In the genomic region with DNA sequence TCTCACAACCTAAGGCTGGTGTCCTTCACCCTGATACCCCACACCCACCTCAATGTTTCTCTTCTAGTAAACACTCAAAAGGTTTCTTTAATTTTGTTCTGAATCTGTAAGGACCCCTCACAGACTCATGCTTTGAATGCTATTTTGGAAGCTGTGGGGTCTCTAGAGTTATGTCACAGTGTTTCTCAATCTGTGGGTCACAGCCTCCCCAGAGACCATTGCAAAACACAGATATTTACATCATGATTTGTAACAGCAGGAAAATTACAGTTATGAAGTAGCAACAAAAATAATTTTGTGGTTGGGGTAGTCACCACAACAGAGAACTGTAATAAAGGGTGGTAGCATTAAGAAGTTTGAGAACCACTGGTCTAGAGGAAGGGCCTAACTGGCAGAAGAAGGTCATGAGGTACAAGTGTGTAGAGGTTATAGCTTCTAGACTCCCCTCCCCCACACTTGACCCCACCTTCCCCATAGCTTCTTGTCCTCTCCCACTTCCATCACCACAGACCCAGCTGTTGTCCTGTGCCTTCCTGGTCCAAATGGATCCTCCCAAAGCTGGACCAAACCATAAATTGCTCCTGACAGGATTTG, we compare ENCODE assay signal across 35 mouse cellular contexts. TPM values are rescaled to one million over a fixed set of nuclear protein-coding genes. Genes with fewer than 3 reads are reported as not detected.
DNase-seq lines count a peak whose midpoint lies in the region; ATAC-seq and TF ChIP-seq lines count a peak whose summit lies in the region.
"Had no signal": no experiment of that assay in that cellular context is flagged by ENCODE, and none has a peak within 500 bp of the region (broad histone marks: within the 10 kb centered on the region; RNA-seq: fewer than 3 reads in every experiment).

No protein-coding gene starts in this region.

- no peaks in the 10 kb centered on the region for H3K9me3 ChIP-seq in heart, embryonic 16.5 days (replicated peaks; ENCODE audit: control insufficient read depth, low read length)
- H3K9me3 ChIP-seq: embryonic facial prominence, embryonic 10.5 days; embryonic facial prominence, embryonic 13.5 days; forebrain, embryonic 13.5 days; heart, embryonic 13.5 days had no signal

- no peaks in the 10 kb centered on the region for H3K27me3 ChIP-seq in heart, embryonic 16.5 days (ENCODE audit: control insufficient read depth, insufficient read depth, low read length)
- H3K27me3 ChIP-seq in myocyte (ENCODE audit: control insufficient read depth, insufficient read depth, insufficient read length), result peaks cover 15% of the 10 kb centered on the region
- H3K27me3 ChIP-seq: embryonic facial prominence, embryonic 13.5 days; forebrain, embryonic 13.5 days; heart, embryonic 13.5 days had no signal

- H3K9ac ChIP-seq in heart, embryonic 16.5 days (ENCODE audit: low read length), result no peak overlapping the region
- H3K9ac ChIP-seq: embryonic facial prominence, embryonic 13.5 days; forebrain, embryonic 13.5 days; heart, embryonic 13.5 days; hindbrain, embryonic 14.5 days had no signal

- H3K27ac ChIP-seq in gastrocnemius, adult 2 months, result peak overlapping the region; percentile 92
- no peak overlapping the region for H3K27ac ChIP-seq in heart, embryonic 16.5 days (ENCODE audit: low read length)
- H3K27ac ChIP-seq: embryonic facial prominence, embryonic 10.5 days; embryonic facial prominence, embryonic 13.5 days; forebrain, embryonic 13.5 days; heart, embryonic 13.5 days; hindbrain, embryonic 14.5 days; hindbrain, postnatal 0 days had no signal

- no peak for TF ChIP-seq CTCF in gastrocnemius, adult 2 months (IDR thresholded peaks at IDR 0.05)

- no peaks in the 10 kb centered on the region for H3K79me2 ChIP-seq in myocyte (ENCODE audit: control insufficient read depth, insufficient read depth)

- peak overlapping the region; percentile 80 for H3K4me3 ChIP-seq in gastrocnemius, adult 2 months
- no peak overlapping the region for H3K4me3 ChIP-seq in heart, embryonic 16.5 days (ENCODE audit: low read length)
- no peak overlapping the region for H3K4me3 ChIP-seq in myocyte
- H3K4me3 ChIP-seq: embryonic facial prominence, embryonic 10.5 days; embryonic facial prominence, embryonic 13.5 days; erythroblast, embryonic 14.5 days; forebrain, embryonic 13.5 days; heart, embryonic 13.5 days had no signal

- DNase-seq in gastrocnemius, adult 2 months, result no peak
- no peak for DNase-seq in gastrocnemius, postnatal 36 days
- no peak for DNase-seq in heart, postnatal 14 days
- no peak for DNase-seq in lung, postnatal 14 days
- DNase-seq in frontal cortex, postnatal 10 days (ENCODE audit: low spot score in 2 of 2), result no peak
- DNase-seq: adrenal gland, adult 2 months; adrenal gland, postnatal 14 days; cerebellum, adult 11 months; cerebellum, adult 2 months; cerebellum, adult 9-11 months; cerebellum, postnatal 25 days; embryo, embryonic 11 days; gastrocnemius, postnatal 25 days; heart, adult 11 months; heart, postnatal 36 days; kidney, adult 18-20 months had no signal

- ATAC-seq in heart, embryonic 16.5 days (replicated peaks; ENCODE audit: extremely low read depth, insufficient read depth, low FRiP score), result no peak
- ATAC-seq in granulocyte monocyte progenitor cell, adult 5-6 weeks (replicated peaks; ENCODE audit: poor library complexity, severe bottlenecking), result peak; percentile 82
- ATAC-seq: CD4-positive, CD25-positive, alpha-beta regulatory T cell, adult 4 months; forebrain, embryonic 13.5 days; forebrain, embryonic 16.5 days; hindbrain, postnatal 0 days; inflammation-experienced regulatory T-cells, adult 6 months; intestine, embryonic 16.5 days had no signal

- peak overlapping the region; percentile 48 for H3K4me2 ChIP-seq in heart, embryonic 16.5 days (ENCODE audit: low read depth, low read length)
- peak overlapping the region; percentile 64 for H3K4me2 ChIP-seq in myocyte (ENCODE audit: low read depth)
- H3K4me2 ChIP-seq: embryonic facial prominence, embryonic 13.5 days; forebrain, embryonic 13.5 days; heart, embryonic 13.5 days; hindbrain, embryonic 14.5 days had no signal

- H3ac ChIP-seq in myocyte (ENCODE audit: control insufficient read depth, insufficient read length), result no peak overlapping the region

- TF ChIP-seq POLR2A in myocyte (IDR thresholded peaks at IDR 0.05; ENCODE audit: insufficient read length, low read depth), result no peak

- peaks cover 14% of the 10 kb centered on the region for H3K4me1 ChIP-seq in heart, embryonic 16.5 days (ENCODE audit: control insufficient read depth, insufficient read depth, low read length)
- H3K4me1 ChIP-seq: embryonic facial prominence, embryonic 10.5 days; forebrain, embryonic 13.5 days had no signal

- no peaks in the 10 kb centered on the region for H3K36me3 ChIP-seq in heart, embryonic 16.5 days (ENCODE audit: control insufficient read depth, insufficient read depth)
- no peaks in the 10 kb centered on the region for H3K36me3 ChIP-seq in myocyte (ENCODE audit: control insufficient read depth, insufficient read depth)
- H3K36me3 ChIP-seq: embryonic facial prominence, embryonic 10.5 days; embryonic facial prominence, embryonic 13.5 days; heart, embryonic 13.5 days had no signal

- intact Hi-C loops in gastrocnemius, adult 2 months (cut with DNase I), result no loop called here
- intact Hi-C loops in gastrocnemius, postnatal 36 days (cut with DNase I), result no loop called here
- intact Hi-C loops in heart, postnatal 14 days (cut with DNase I), result no loop called here

TF ChIP-seq in myocyte, 11 proteins besides CTCF, POLR2A, EP300 and RAD21:
- TF ChIP-seq MYOD1 (IDR thresholded peaks at IDR 0.05; ENCODE audit: control insufficient read depth in 1 of 3, insufficient read length in 2 of 3, low read depth in 2 of 3) (peak in 1 of 3 experiments; percentile 61), TCF3 (IDR thresholded peaks at IDR 0.05; ENCODE audit: insufficient read length, low read depth) (no peak), TCF12 (IDR thresholded peaks at IDR 0.05; ENCODE audit: insufficient read depth, poor library complexity, severe bottlenecking) (no peak), MYOG (IDR thresholded peaks at IDR 0.05; ENCODE audit: control insufficient read depth in 1 of 3, insufficient read depth in 1 of 3, insufficient read length in 2 of 3, low read depth in 2 of 3) (peak in 1 of 3 experiments; percentile 37), CEBPB (IDR thresholded peaks at IDR 0.05; ENCODE audit: insufficient read depth, poor library complexity, severe bottlenecking) (no peak), REST (IDR thresholded peaks at IDR 0.05; ENCODE audit: insufficient read depth, insufficient read length) (no peak), E2F4 (IDR thresholded peaks at IDR 0.05; ENCODE audit: insufficient read depth) (no peak), SRF (IDR thresholded peaks at IDR 0.05; ENCODE audit: control insufficient read depth, insufficient read length, low read depth) (no peak), USF1 (IDR thresholded peaks at IDR 0.05; ENCODE audit: low read depth) (no peak), MAX (IDR thresholded peaks at IDR 0.05; ENCODE audit: low read depth) (no peak), POLR2AphosphoS2 (IDR thresholded peaks at IDR 0.05; ENCODE audit: insufficient read length, low read depth) (no peak)

RNA-seq across cellular contexts. Expression of gene Dhrs7c, which starts 2.2 kb away (rescaled TPM):
- 100 to 1,000 TPM; 338 to 397 TPM for total RNA-seq in gastrocnemius, adult 2 months (2021)
- 100 to 1,000 TPM; 353 to 437 TPM for total RNA-seq in gastrocnemius, postnatal 36 days (2021)
- polyA plus RNA-seq in heart, embryonic 16.5 days (2015; fragmentation: Nextera tagmentation; extraction: Ambion mirVana), result 23.3 and 29.9 TPM in 2 replicates
- 100 to 1,000 TPM; 256 to 271 TPM for total RNA-seq in heart, postnatal 14 days (2021)
- total RNA-seq in granulocyte monocyte progenitor cell, adult 5-6 weeks (2014; fragmentation: Nextera tagmentation), result 1.7 and 4.7 TPM in 2 replicates
- total RNA-seq in granulocyte monocyte progenitor cell, adult 5-6 weeks (2017), result not detected in 2 replicates
- 112 TPM for polyA plus RNA-seq in myocyte (2012; fragmentation: generic; extraction: Trizol)
- total RNA-seq: adrenal gland, adult 2 months; adrenal gland, postnatal 14 days; MEL had no signal
- polyA plus RNA-seq: adrenal gland, adult 2 months; CD4-positive, CD25-positive, alpha-beta regulatory T cell, adult 4 months; cerebellum, adult 2 months; embryonic facial prominence, embryonic 10.5 days; erythroblast, embryonic 14.5 days; forebrain, embryonic 13.5 days; forebrain, embryonic 16.5 days; hindbrain, embryonic 11.5 days; hindbrain, embryonic 14.5 days; inflammation-experienced regulatory T-cells, adult 6 months had no signal

RNA-seq across cellular contexts. Expression of gene Gsg1l2, which starts 25.8 kb away (rescaled TPM):
- total RNA-seq in gastrocnemius, adult 2 months (2021), result not detected
- not detected for total RNA-seq in gastrocnemius, postnatal 36 days (2021)
- not detected in 2 replicates for polyA plus RNA-seq in heart, embryonic 16.5 days (2015; fragmentation: Nextera tagmentation; extraction: Ambion mirVana)
- not detected for total RNA-seq in heart, postnatal 14 days (2021)
- not detected in 2 replicates for total RNA-seq in granulocyte monocyte progenitor cell, adult 5-6 weeks (2014; fragmentation: Nextera tagmentation)
- not detected in 2 replicates for total RNA-seq in granulocyte monocyte progenitor cell, adult 5-6 weeks (2017)
- polyA plus RNA-seq in myocyte (2012; fragmentation: generic; extraction: Trizol), result not detected
- total RNA-seq: adrenal gland, adult 2 months; adrenal gland, postnatal 14 days; adrenal gland, postnatal 4 days; gastrocnemius, adult 8-10 months; gastrocnemius, postnatal 25 days; heart, postnatal 36 days; hindbrain, postnatal 0 days; MEL had no signal
- polyA plus RNA-seq: adrenal gland, adult 2 months; C2C12; CD4-positive, CD25-positive, alpha-beta regulatory T cell, adult 4 months; cerebellum, adult 2 months; embryonic facial prominence, embryonic 10.5 days; embryonic facial prominence, embryonic 13.5 days; erythroblast, embryonic 14.5 days; forebrain, embryonic 13.5 days; forebrain, embryonic 16.5 days; heart, embryonic 13.5 days; hindbrain, embryonic 11.5 days; hindbrain, embryonic 14.5 days; hindbrain, postnatal 0 days; inflammation-experienced regulatory T-cells, adult 6 months had no signal

RNA-seq across cellular contexts. Expression of gene Glp2r, which starts 29.3 kb away (rescaled TPM):
- total RNA-seq in gastrocnemius, adult 2 months (2021), result under 1 TPM; 0.20 to 0.77 TPM
- total RNA-seq in gastrocnemius, postnatal 36 days (2021), result under 1 TPM; 0.13 to 0.37 TPM
- 0.07 and 0.09 TPM in 2 replicates for polyA plus RNA-seq in heart, embryonic 16.5 days (2015; fragmentation: Nextera tagmentation; extraction: Ambion mirVana)
- total RNA-seq in heart, postnatal 14 days (2021), result not detected
- not detected in 2 replicates for total RNA-seq in granulocyte monocyte progenitor cell, adult 5-6 weeks (2014; fragmentation: Nextera tagmentation)
- total RNA-seq in granulocyte monocyte progenitor cell, adult 5-6 weeks (2017), result not detected in 2 replicates
- polyA plus RNA-seq in myocyte (2012; fragmentation: generic; extraction: Trizol), result not detected
- total RNA-seq: adrenal gland, postnatal 14 days; heart, postnatal 36 days; hindbrain, postnatal 0 days; MEL had no signal
- polyA plus RNA-seq: adrenal gland, adult 2 months; C2C12; CD4-positive, CD25-positive, alpha-beta regulatory T cell, adult 4 months; embryonic facial prominence, embryonic 10.5 days; embryonic facial prominence, embryonic 13.5 days; erythroblast, embryonic 14.5 days; forebrain, embryonic 13.5 days; heart, embryonic 13.5 days; hindbrain, embryonic 11.5 days; hindbrain, embryonic 14.5 days; inflammation-experienced regulatory T-cells, adult 6 months had no signal

Comparison
In these comparisons a context has a peak if more than half of its experiments do, and no peak if none do; other contexts are left out.
1. RNA of gene Dhrs7c, which starts 2.2 kb away (total RNA-seq): 353 to 437 TPM in gastrocnemius, postnatal 36 days, 338 to 397 TPM in gastrocnemius, adult 2 months and 256 to 271 TPM in heart, postnatal 14 days; 1.7 to 4.7 TPM in granulocyte monocyte progenitor cell, adult 5-6 weeks; every median in the first group is over 10 times any median in the second.